Mouse (Mus musculus) testis, postnatal 14 days (tissue): ENCODE results near the gene Pde1c.

Experiments
- DNase-seq: peaks from one replicate; pipeline ENCODE4 v3.0.0; 2021; ENCODE audit warnings: low spot score

Pde1c gene

GRCm38 (mm10) chr6:56076378-56076805 lies 492.5 kb downstream of the Pde1c start:
- DNase-seq: no peak

GRCm38 (mm10) chr6:56068516-56068915 lies 500.4 kb downstream of the Pde1c start:
- DNase-seq: no peak

GRCm38 (mm10) chr6:56066632-56067282 lies 502.1 kb downstream of the Pde1c start:
- DNase-seq: no peak

GRCm38 (mm10) chr6:56063736-56064135 lies 505.2 kb downstream of the Pde1c start:
- DNase-seq: no peak

- no peak for DNase-seq
Observed at GRCm38 (mm10) chr6:56049104-56049503, 519.8 kb downstream of the Pde1c start.

- DNase-seq: no peak
Observed at GRCm38 (mm10) chr6:56048580-56048979, 520.3 kb downstream of the Pde1c start.

- no peak for DNase-seq
Observed at GRCm38 (mm10) chr6:56044716-56045115, 524.2 kb downstream of the Pde1c start.

GRCm38 (mm10) chr6:56044270-56044669 lies 524.6 kb downstream of the Pde1c start:
- DNase-seq: no peak

GRCm38 (mm10) chr6:56039476-56040055 lies 529.3 kb downstream of the Pde1c start:
- DNase-seq: no peak

- DNase-seq: no peak
Observed at GRCm38 (mm10) chr6:56035054-56035453, 533.8 kb downstream of the Pde1c start.

GRCm38 (mm10) chr6:56032231-56032630 lies 536.7 kb downstream of the Pde1c start:
- no peak for DNase-seq

GRCm38 (mm10) chr6:56029986-56030385 lies 538.9 kb downstream of the Pde1c start:
- no peak for DNase-seq

- no peak for DNase-seq
Observed at GRCm38 (mm10) chr6:56027966-56028365, 540.9 kb downstream of the Pde1c start.

- no peak for DNase-seq
Observed at GRCm38 (mm10) chr6:56027318-56027717, 541.6 kb downstream of the Pde1c start.

- no peak for DNase-seq
Observed at GRCm38 (mm10) chr6:56025533-56025932, 543.4 kb downstream of the Pde1c start.
